Mouse (Mus musculus): Measurements from ENCODE around the gene Car12.

Car12 gene

GRCm38 (mm10) chr9:66713135-66714021 lies at the start of gene Car12:
Car12 (plus strand) TSS chr9:66713686.
- DNase-seq = no peak

GRCm38 (mm10) chr9:66663764-66664163 lies 49.7 kb upstream of the Car12 start:
- DNase-seq = no peak

GRCm38 (mm10) chr9:66664561-66664960 lies 48.9 kb upstream of the Car12 start:
- no peak for DNase-seq

- DNase-seq = no peak
These were observed 47.3 kb upstream of the Car12 start for GRCm38 (mm10) chr9:66666153-66666552.

- DNase-seq = no peak
These were observed 46.4 kb upstream of the Car12 start for GRCm38 (mm10) chr9:66667046-66667445.

GRCm38 (mm10) chr9:66667868-66668267 lies 45.6 kb upstream of the Car12 start:
- DNase-seq = no peak

- no peak for DNase-seq
These were observed 43.9 kb upstream of the Car12 start for GRCm38 (mm10) chr9:66669561-66670078.

GRCm38 (mm10) chr9:66673771-66674170 lies 39.7 kb upstream of the Car12 start:
- DNase-seq = no peak

GRCm38 (mm10) chr9:66675566-66675965 lies 37.9 kb upstream of the Car12 start:
- no peak for DNase-seq

GRCm38 (mm10) chr9:66680102-66680501 lies 33.4 kb upstream of the Car12 start:
- no peak for DNase-seq

GRCm38 (mm10) chr9:66682822-66683221 lies 30.7 kb upstream of the Car12 start:
- DNase-seq = no peak

GRCm38 (mm10) chr9:66685730-66686129 lies 27.8 kb upstream of the Car12 start:
- DNase-seq = no peak

GRCm38 (mm10) chr9:66687713-66688112 lies 25.8 kb upstream of the Car12 start:
- no peak for DNase-seq

GRCm38 (mm10) chr9:66691683-66692305 lies 21.7 kb upstream of the Car12 start:
- DNase-seq = no peak

- no peak for DNase-seq
These were observed 15.9 kb upstream of the Car12 start for GRCm38 (mm10) chr9:66697355-66698140.

- no peak for DNase-seq
These were observed 13.7 kb upstream of the Car12 start for GRCm38 (mm10) chr9:66699748-66700147.

- no peak for DNase-seq
These were observed 10.5 kb upstream of the Car12 start for GRCm38 (mm10) chr9:66703002-66703401.

- no peak for DNase-seq
These were observed 8.1 kb upstream of the Car12 start for GRCm38 (mm10) chr9:66705354-66705753.

GRCm38 (mm10) chr9:66705766-66706165 lies 7.7 kb upstream of the Car12 start:
- peak; percentile 45 for DNase-seq

GRCm38 (mm10) chr9:66708054-66708772 lies 5.3 kb upstream of the Car12 start:
- no peak for DNase-seq

GRCm38 (mm10) chr9:66708816-66709555 lies 4.5 kb upstream of the Car12 start:
- DNase-seq = no peak

GRCm38 (mm10) chr9:66710626-66711025 lies 2.9 kb upstream of the Car12 start:
- no peak for DNase-seq
